Mouse (Mus musculus) forebrain, postnatal 0 days (tissue): ENCODE data around the gene Zfp821. TPM values are rescaled to one million over a fixed set of nuclear protein-coding genes. Genes with fewer than 3 reads are reported as not detected.
A peak's percentile ranks its signal among the peaks of the same experiment; 100 is the strongest.

Experiments used
- ATAC-seq: fragments of 200-750 bp; cut with Nextera tagmentation; 2 replicates; pipeline ENCODE4 v1.8.0; 2017; ENCODE audit warnings: mild to moderate bottlenecking, moderate library complexity
- DNase-seq: peaks from one replicate; pipeline ENCODE4 v3.0.0-alpha.2; 2015
- H3K27ac ChIP-seq: fragments of 300-500 bp; sonication (generic); 2 replicates; pipeline ENCODE4 v1.5.1; 2014; ENCODE audit warnings: low read depth, mild to moderate bottlenecking, antibody characterized with exemption, low read length, moderate library complexity, mixed read lengths
- H3K27me3 ChIP-seq: fragments of 300-500 bp; sonication (generic); 2 replicates; pipeline ENCODE4 v1.6.1; 2014; ENCODE audit warnings: mild to moderate bottlenecking, low read length, mixed read lengths; ENCODE audit not compliant: insufficient read depth
- H3K36me3 ChIP-seq: fragments of 300-500 bp; sonication (generic); 2 replicates; pipeline ENCODE4 v1.6.1; 2014; ENCODE audit warnings: mild to moderate bottlenecking, moderate library complexity; ENCODE audit not compliant: insufficient read depth
- H3K4me1 ChIP-seq: fragments of 300-500 bp; sonication (generic); 2 replicates; pipeline ENCODE4 v1.6.1; 2014; ENCODE audit warnings: antibody characterized with exemption; ENCODE audit not compliant: insufficient read depth
- H3K4me2 ChIP-seq: fragments of 300-500 bp; sonication (generic); 2 replicates; pipeline ENCODE4 v1.6.1; 2014; ENCODE audit warnings: low read depth, mild to moderate bottlenecking, moderate library complexity
- H3K4me3 ChIP-seq: fragments of 300-500 bp; sonication (generic); 2 replicates; pipeline ENCODE4 v1.5.1; 2014; ENCODE audit warnings: low read depth, low read length, mixed read lengths
- H3K9ac ChIP-seq: fragments of 300-500 bp; sonication (generic); 2 replicates; pipeline ENCODE4 v1.6.1; 2014; ENCODE audit warnings: mild to moderate bottlenecking
- H3K9me3 ChIP-seq: fragments of 300-500 bp; sonication (generic); 2 replicates; pipeline ENCODE4 v1.6.1; 2016; ENCODE audit warnings: low read length
- CTCF ChIP-seq: sonication (generic); IDR thresholded peaks from 2 replicates; pipeline ENCODE4 v1.5.1; 2016; ENCODE audit warnings: antibody characterized with exemption, control low read depth, low read depth
- WGBS: fragments of 180-500 bp; shearing (Covaris S2); extraction: QIAGEN DNeasy Blood & Tissue Kit; methylation state at CpG from one replicate; pipeline ENCODE4 v1.1.7; 2014; 5-methylcytosine and 5-hydroxymethylcytosine counted together
- polyA plus RNA-seq: library from polyadenylated mRNA; unstranded; fragments of >200 nt; fragmentation: Nextera tagmentation; extraction: Ambion mirVana; gene quantifications from 2 replicates; pipeline ENCODE4 v1.2.1, GENCODE M21; 2015
- total RNA-seq: library from RNA; depleted of rRNA; stranded (reverse); fragments of >200 nt; gene quantifications from 2 replicates; pipeline ENCODE4 v1.2.3, GENCODE M21; 2014

Gene Zfp821
- total and polyA plus RNA-seq, 2 experiments from 2014 or later: 67.0 to 92.1 TPM

- H3K4me2 ChIP-seq: no peak overlapping the region
- 93% methylated on average over 5 of the region's 5 CpGs for WGBS
- no peak overlapping the region for H3K4me3 ChIP-seq
- H3K36me3 ChIP-seq: peaks cover 89% of the 10 kb centered on the region
- H3K27me3 ChIP-seq: no peaks in the 10 kb centered on the region
- H3K9me3 ChIP-seq: no peaks in the 10 kb centered on the region
- TF ChIP-seq CTCF: no peak
- ATAC-seq: no peak
- no peak overlapping the region for H3K9ac ChIP-seq
- DNase-seq: no peak
- H3K4me1 ChIP-seq: no peaks in the 10 kb centered on the region
- H3K27ac ChIP-seq: no peak overlapping the region
Measured at GRCm38 (mm10) chr8:109714961-109715360, 9.6 kb downstream of the Zfp821 start.

GRCm38 (mm10) chr8:109725106-109725505 lies 19.8 kb downstream of the Zfp821 start:
- no peak for TF ChIP-seq CTCF
- no peaks in the 10 kb centered on the region for H3K9me3 ChIP-seq
- DNase-seq: no peak
- H3K4me1 ChIP-seq: no peaks in the 10 kb centered on the region
- H3K27ac ChIP-seq: no peak overlapping the region
- H3K36me3 ChIP-seq: peaks cover 77% of the 10 kb centered on the region
- 87% methylated on average over 3 of the region's 3 CpGs for WGBS
- H3K27me3 ChIP-seq: no peaks in the 10 kb centered on the region
- no peak overlapping the region for H3K9ac ChIP-seq
- no peak for ATAC-seq
- no peak overlapping the region for H3K4me3 ChIP-seq
- no peak overlapping the region for H3K4me2 ChIP-seq

- Histone ChIP-seq H3K27ac (no peak overlapping the region), H3K4me1 (no peaks in the 10 kb centered on the region), H3K27me3 (no peaks in the 10 kb centered on the region), H3K4me3 (no peak overlapping the region), H3K9ac (no peak overlapping the region), H3K9me3 (no peaks in the 10 kb centered on the region), H3K4me2 (no peak overlapping the region), H3K36me3 (peaks cover 64% of the 10 kb centered on the region)
- ATAC-seq (no peak), DNase-seq (no peak)
- WGBS: 84% methylated on average over 3 of the region's 3 CpGs
- no peak for TF ChIP-seq CTCF
Measured at GRCm38 (mm10) chr8:109731012-109731411, 25.7 kb downstream of the Zfp821 start.

DNA sequence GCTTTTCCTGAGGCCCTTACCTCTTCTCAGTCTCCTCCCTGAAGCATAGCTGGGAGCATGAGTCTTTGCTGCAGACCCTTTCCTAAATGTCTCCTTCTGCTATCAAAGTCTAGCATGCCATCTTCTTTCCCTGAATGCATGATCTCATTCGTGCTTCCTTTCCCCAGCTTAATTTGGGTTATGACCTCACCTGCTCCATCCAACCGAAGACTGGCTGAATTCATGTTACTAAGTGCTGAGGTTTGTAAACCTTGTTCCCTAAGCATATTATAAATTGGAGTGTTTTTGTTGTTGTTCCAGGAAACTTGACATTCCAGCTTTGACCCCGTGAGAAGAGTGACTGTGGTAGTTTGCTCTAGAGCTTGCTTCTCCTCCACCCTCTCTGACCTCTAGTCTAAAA lies 28.7 kb downstream of the Zfp821 start:
- WGBS: 94% methylated on average over 3 of the region's 3 CpGs
- ATAC-seq: no peak
- H3K4me1 ChIP-seq: peaks cover 7% of the 10 kb centered on the region
- TF ChIP-seq CTCF: no peak
- H3K27me3 ChIP-seq: no peaks in the 10 kb centered on the region
- no peaks in the 10 kb centered on the region for H3K9me3 ChIP-seq
- no peak overlapping the region for H3K4me3 ChIP-seq
- no peak for DNase-seq
- no peak overlapping the region for H3K27ac ChIP-seq
- H3K9ac ChIP-seq: no peak overlapping the region
- peaks cover 48% of the 10 kb centered on the region for H3K36me3 ChIP-seq
- no peak overlapping the region for H3K4me2 ChIP-seq

GRCm38 (mm10) chr8:109736819-109737218 lies 31.5 kb downstream of the Zfp821 start:
- peak overlapping the region; percentile 83 for H3K4me2 ChIP-seq
- H3K9ac ChIP-seq: peak overlapping the region; percentile 95
- WGBS: 6% methylated on average over 8 of the region's 8 CpGs
- no peaks in the 10 kb centered on the region for H3K9me3 ChIP-seq
- H3K27ac ChIP-seq: 0 out of 2 replicates have a peak overlapping the region, but pooled peaks have one; percentile 15
- DNase-seq (no peak), ATAC-seq (no peak)
- peak overlapping the region; percentile 96 for H3K4me3 ChIP-seq
- H3K27me3 ChIP-seq: no peaks in the 10 kb centered on the region
- H3K4me1 ChIP-seq: peaks cover 7% of the 10 kb centered on the region
- no peak for TF ChIP-seq CTCF
- H3K36me3 ChIP-seq: peaks cover 26% of the 10 kb centered on the region

GRCm38 (mm10) chr8:109737237-109738048 lies 32.1 kb downstream of the Zfp821 start, which contains the start of gene Atxn1l:
Gene Atxn1l (minus strand): TSS chr8:109737739.
- Histone ChIP-seq H3K4me2 (peak within 1 kb of the TSS; percentile 83), H3K4me3 (peak within 1 kb of the TSS; percentile 96), H3K27ac (peak within 1 kb of the TSS; percentile 62), H3K4me1 (peaks cover 7% of the 10 kb centered on the region), H3K9me3 (no peaks in the 10 kb centered on the region), H3K27me3 (no peaks in the 10 kb centered on the region), H3K36me3 (peaks cover 20% of the 10 kb centered on the region), H3K9ac (peak within 1 kb of the TSS; percentile 95)
- peak; percentile 93 for DNase-seq
- ATAC-seq: peak; percentile 90
- TF ChIP-seq CTCF: peak; percentile 72
- under 1% methylated on average over 54 of the region's 59 CpGs for WGBS

GRCm38 (mm10) chr8:109738049-109738380 lies 32.7 kb downstream of the Zfp821 start:
- no peak overlapping the region for H3K9ac ChIP-seq
- H3K4me1 ChIP-seq: peaks cover 7% of the 10 kb centered on the region
- H3K27me3 ChIP-seq: no peaks in the 10 kb centered on the region
- no peak overlapping the region for H3K27ac ChIP-seq
- no peak for TF ChIP-seq CTCF
- WGBS: 88% methylated on average over 1 of the region's 1 CpGs
- ATAC-seq: no peak
- DNase-seq: no peak
- H3K36me3 ChIP-seq: peaks cover 14% of the 10 kb centered on the region
- H3K9me3 ChIP-seq: no peaks in the 10 kb centered on the region
- H3K4me3 ChIP-seq: peak overlapping the region; percentile 96
- peak overlapping the region; percentile 83 for H3K4me2 ChIP-seq
